31 mouse cellular contexts compared by ENCODE assay signal in the genomic region with DNA sequence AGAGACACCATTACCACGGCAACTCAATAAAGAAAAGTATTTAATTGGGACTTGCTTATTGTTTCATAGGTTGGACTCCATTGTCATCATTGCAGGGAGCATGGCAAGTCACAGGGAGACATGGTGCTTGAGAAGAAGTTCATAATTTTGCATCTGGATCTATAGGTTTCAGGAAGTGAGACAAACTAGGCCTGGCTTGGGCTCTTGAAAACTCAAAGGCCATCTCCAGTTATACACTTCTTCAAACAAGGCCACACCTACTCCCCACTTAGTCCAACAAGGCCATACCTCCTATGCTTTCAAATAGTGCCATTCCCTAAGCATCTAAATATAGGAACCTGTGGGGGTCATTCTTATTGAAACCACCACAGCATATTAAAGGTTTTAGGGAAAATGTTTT.
"Had no signal": no experiment of that assay in that cellular context is flagged by ENCODE, and none has a peak within 500 bp of the region (broad histone marks: within the 10 kb centered on the region; RNA-seq: fewer than 3 reads in every experiment).

No protein-coding gene starts in this region.

- H3K4me1 ChIP-seq: limb, embryonic 10.5 days; limb, embryonic 12.5 days; limb, embryonic 13.5 days; limb, embryonic 15.5 days; liver, embryonic 12.5 days; liver, embryonic 13.5 days; liver, embryonic 15.5 days; lung, embryonic 15.5 days; midbrain, embryonic 12.5 days; midbrain, embryonic 13.5 days; midbrain, embryonic 15.5 days had no signal

- H3K36me3 ChIP-seq: limb, embryonic 10.5 days; limb, embryonic 12.5 days; limb, embryonic 13.5 days; limb, embryonic 15.5 days; liver, embryonic 12.5 days; liver, embryonic 13.5 days; liver, embryonic 15.5 days; lung, embryonic 15.5 days; midbrain, embryonic 10.5 days; midbrain, embryonic 12.5 days; midbrain, embryonic 13.5 days; midbrain, embryonic 15.5 days; neural tube, embryonic 12.5 days had no signal

- H3K9ac ChIP-seq: limb, embryonic 12.5 days; limb, embryonic 13.5 days; limb, embryonic 15.5 days; liver, embryonic 12.5 days; liver, embryonic 13.5 days; liver, embryonic 14.5 days; liver, embryonic 15.5 days; liver, postnatal 0 days; lung, embryonic 14.5 days; lung, embryonic 15.5 days; midbrain, embryonic 12.5 days; midbrain, embryonic 13.5 days; midbrain, embryonic 15.5 days; neural tube, embryonic 12.5 days had no signal

- H3K27ac ChIP-seq: limb, embryonic 10.5 days; limb, embryonic 12.5 days; limb, embryonic 13.5 days; limb, embryonic 15.5 days; liver, embryonic 12.5 days; liver, embryonic 13.5 days; liver, embryonic 14.5 days; liver, embryonic 15.5 days; lung, embryonic 15.5 days; macrophage; midbrain, embryonic 10.5 days; midbrain, embryonic 12.5 days; midbrain, embryonic 13.5 days; midbrain, embryonic 15.5 days; neural tube, embryonic 12.5 days had no signal

- H3K4me3 ChIP-seq: limb, embryonic 10.5 days; limb, embryonic 12.5 days; limb, embryonic 13.5 days; limb, embryonic 15.5 days; liver, embryonic 12.5 days; liver, embryonic 13.5 days; liver, embryonic 15.5 days; lung, embryonic 15.5 days; megakaryocyte, embryonic 14.5 days; midbrain, embryonic 10.5 days; midbrain, embryonic 12.5 days; midbrain, embryonic 13.5 days; midbrain, embryonic 15.5 days; myocyte; neural tube, embryonic 12.5 days had no signal

- H3K4me2 ChIP-seq: limb, embryonic 12.5 days; limb, embryonic 13.5 days; limb, embryonic 15.5 days; liver, embryonic 11.5 days; liver, embryonic 12.5 days; liver, embryonic 13.5 days; liver, embryonic 15.5 days; lung, embryonic 14.5 days; lung, embryonic 15.5 days; midbrain, embryonic 11.5 days; midbrain, embryonic 12.5 days; midbrain, embryonic 13.5 days; midbrain, embryonic 15.5 days; neural tube, embryonic 12.5 days had no signal

- H3K9me3 ChIP-seq: limb, embryonic 10.5 days; limb, embryonic 12.5 days; limb, embryonic 13.5 days; limb, embryonic 15.5 days; liver, embryonic 12.5 days; liver, embryonic 13.5 days; liver, embryonic 15.5 days; lung, embryonic 15.5 days; megakaryocyte, embryonic 14.5 days; midbrain, embryonic 10.5 days; midbrain, embryonic 12.5 days; midbrain, embryonic 13.5 days; midbrain, embryonic 15.5 days; neural tube, embryonic 12.5 days had no signal

- ATAC-seq: liver, embryonic 12.5 days; liver, postnatal 0 days; midbrain, embryonic 13.5 days; midbrain, embryonic 15.5 days; midbrain, embryonic 16.5 days had no signal

- DNase-seq: left cerebral cortex, postnatal 4 days; liver; liver, embryonic 13.5 days; liver, postnatal 0 days; lung, adult 18-20 months; lung, adult 2 months; lung, embryonic 14.5 days; lung, postnatal 10 days; lung, postnatal 14 days; lung, postnatal 36 days; lung, postnatal 4 days; midbrain, embryonic 14.5 days had no signal
